Mouse (Mus musculus) ES-E14 (cell line): ENCODE measurements around the gene Elmo1.

ENCODE experiments used
- HCFC1 ChIP-seq: IDR thresholded peaks from 2 replicates; pipeline ENCODE4 v1.6.1; 2012; ENCODE audit warnings: low read length, inconsistent platforms, borderline replicate concordance; ENCODE audit not compliant: insufficient read depth
- MAFK ChIP-seq: IDR thresholded peaks from 2 replicates; pipeline ENCODE4 v1.6.1; 2014; ENCODE audit warnings: mild to moderate bottlenecking, low read depth, low read length, inconsistent platforms; ENCODE audit not compliant: insufficient read depth
- ZC3H11A ChIP-seq: IDR thresholded peaks from 2 replicates; pipeline ENCODE4 v1.6.1; 2012; ENCODE audit warnings: low read depth, mild to moderate bottlenecking, inconsistent platforms, low read length, borderline replicate concordance
- ZNF384 ChIP-seq: IDR thresholded peaks from 2 replicates; pipeline ENCODE4 v1.6.1; 2012; ENCODE audit warnings: low read depth, low read length, inconsistent platforms

GRCm38 (mm10) chr13:20517702-20518101 is 427.3 kb downstream of the Elmo1 start:
- TF ChIP-seq HCFC1 (no peak), MAFK (no peak), ZC3H11A (no peak), ZNF384 (no peak)
